Mouse (Mus musculus) stomach, postnatal 0 days (tissue): ENCODE measurements around the gene Rragd.
"Not testable (repeated sequence)": the region's sequence is repeated elsewhere in the genome, so short reads cannot be mapped to it uniquely, and the experiment has no call there.

Source experiments
- CTCF ChIP-seq: IDR thresholded peaks from 2 replicates; pipeline ENCODE4 v1.5.1; 2016; ENCODE audit warnings: antibody characterized with exemption, low read depth, mild to moderate bottlenecking, moderate library complexity
- EP300 ChIP-seq: optimal IDR thresholded peaks from 2 replicates; pipeline ENCODE3; 2016; ENCODE audit warnings: antibody characterized with exemption

DNA sequence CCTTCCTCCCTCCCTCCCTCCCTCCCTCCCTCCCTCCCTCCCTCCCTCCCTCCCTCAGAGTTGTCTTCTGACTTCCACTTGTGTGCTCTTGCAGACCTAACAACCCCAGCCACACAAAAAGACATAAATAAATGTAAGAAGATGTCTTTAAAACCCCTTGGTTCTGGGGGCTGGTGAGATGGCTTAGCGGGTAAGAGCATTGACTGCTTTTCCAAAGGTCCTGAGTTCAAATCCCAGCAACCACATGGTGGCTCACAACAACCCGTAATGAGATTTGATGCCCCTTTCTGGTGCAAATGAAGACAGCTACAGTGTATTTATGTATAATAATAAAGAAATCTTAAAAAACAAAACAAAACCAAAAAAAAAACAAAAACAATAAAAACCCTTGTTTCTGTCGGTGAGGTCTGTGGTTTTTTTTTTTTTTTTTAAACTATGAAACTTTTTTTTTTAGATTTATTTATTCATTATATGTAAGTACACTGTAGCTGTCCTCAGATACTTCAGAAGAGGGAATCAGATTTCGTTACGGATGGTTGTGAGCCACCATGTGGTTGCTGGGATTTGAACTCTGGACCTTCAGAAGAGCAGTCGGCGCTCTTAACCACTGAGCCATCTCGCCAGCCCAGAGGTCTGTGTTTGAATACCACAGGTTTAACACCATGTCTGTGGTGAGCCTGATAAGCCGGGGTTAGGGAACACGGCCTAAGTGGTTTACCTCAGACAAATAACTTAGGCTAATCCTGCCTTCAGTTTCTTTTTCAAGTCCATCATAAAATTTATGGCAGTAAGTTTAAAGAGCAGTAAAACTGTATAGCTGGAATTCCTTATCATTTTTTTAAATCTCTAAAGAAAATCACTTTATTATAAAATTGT is 23.0 kb downstream of the Rragd start:
- TF ChIP-seq CTCF, EP300: not testable (repeated sequence)
